Mouse (Mus musculus) CH12.LX (cell line): ENCODE data around the gene Fbxl15.

Experiments used
- BHLHE40 ChIP-seq: IDR thresholded peaks from 2 replicates; pipeline ENCODE4 v1.6.1; 2011; ENCODE audit warnings: mild to moderate bottlenecking, low read depth, low read length, improper control_type of control experiment
- CHD1 ChIP-seq: IDR thresholded peaks from 2 replicates; pipeline ENCODE4 v1.6.1; 2012; ENCODE audit warnings: low read depth, low read length, improper control_type of control experiment, inconsistent platforms
- CHD2 ChIP-seq: IDR thresholded peaks from 2 replicates; pipeline ENCODE4 v1.6.1; 2011; ENCODE audit warnings: low read length, improper control_type of control experiment
- CTCF ChIP-seq, 2 experiments: IDR thresholded peaks in 1 of 2; conservative IDR thresholded peaks in 1 of 2; 2 replicates each; pipeline ENCODE4 v1.5.1; 2011 to 2012; ENCODE audit warnings: low read depth in 2 of 2, low read length in 2 of 2, improper control_type of control experiment in 1 of 2, inconsistent platforms in 1 of 2, mild to moderate bottlenecking in 1 of 2, moderate library complexity in 1 of 2
- ELF1 ChIP-seq: IDR thresholded peaks from 2 replicates; pipeline ENCODE4 v1.6.1; 2014; ENCODE audit warnings: low read depth, mild to moderate bottlenecking, inconsistent platforms, low read length, improper control_type of control experiment
- EP300 ChIP-seq: IDR thresholded peaks from 2 replicates; pipeline ENCODE4 v1.6.1; 2011; ENCODE audit warnings: low read length, improper control_type of control experiment
- HCFC1 ChIP-seq: IDR thresholded peaks from 2 replicates; pipeline ENCODE4 v1.6.1; 2012; ENCODE audit warnings: low read depth, mild to moderate bottlenecking, inconsistent platforms, low read length, improper control_type of control experiment
- MAX ChIP-seq: IDR thresholded peaks from 2 replicates; pipeline ENCODE4 v1.6.1; 2011; ENCODE audit warnings: low read length, improper control_type of control experiment
- POLR2A ChIP-seq: IDR thresholded peaks from 2 replicates; pipeline ENCODE4 v1.6.1; 2011; ENCODE audit warnings: low read depth, mild to moderate bottlenecking, improper control_type of control experiment, low read length
- SIN3A ChIP-seq: IDR thresholded peaks from 2 replicates; pipeline ENCODE4 v1.6.1; 2012; ENCODE audit warnings: low read length, improper control_type of control experiment, inconsistent platforms
- TCF12 ChIP-seq: IDR thresholded peaks from 2 replicates; pipeline ENCODE4 v1.6.1; 2014; ENCODE audit warnings: low read depth, mild to moderate bottlenecking, inconsistent platforms, low read length, improper control_type of control experiment
- USF1 ChIP-seq: IDR thresholded peaks from 2 replicates; pipeline ENCODE4 v1.6.1; 2014; ENCODE audit warnings: low read depth, mild to moderate bottlenecking, inconsistent platforms, low read length, improper control_type of control experiment
- USF2 ChIP-seq: conservative IDR thresholded peaks from 2 replicates; pipeline ENCODE4 v1.6.1; 2011; ENCODE audit warnings: low read depth, low read length, improper control_type of control experiment

DNA sequence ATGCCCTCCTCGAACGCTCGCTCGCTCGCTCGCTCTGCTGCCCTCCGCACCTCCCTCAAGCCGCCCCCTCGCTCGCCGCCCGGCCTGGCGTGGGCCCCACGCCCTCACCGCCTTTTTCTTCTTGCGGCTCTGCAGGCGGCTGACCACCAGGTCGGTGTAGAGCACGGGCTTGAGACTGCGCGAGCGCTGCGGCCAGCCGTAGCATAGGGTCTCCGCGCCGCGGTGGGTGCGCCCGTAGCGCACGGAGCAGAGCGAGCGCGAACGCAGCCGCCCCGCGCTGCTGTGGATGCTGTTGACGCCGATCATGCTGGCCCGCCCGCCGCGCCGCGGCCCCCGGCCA, 10.5 kb upstream of the Fbxl15 start:
- TF ChIP-seq SIN3A (no peak), CHD2 (no peak), BHLHE40 (no peak), CHD1 (no peak), POLR2A (no peak), CTCF (conservative IDR thresholded peaks at IDR 0.05 in 1 of 2, IDR thresholded peaks at IDR 0.05 in 1 of 2; ENCODE audit: low read depth in 2 of 2, low read length in 2 of 2) (no peak), EP300 (no peak), HCFC1 (no peak), ELF1 (no peak), USF1 (no peak), USF2 (no peak), MAX (no peak), TCF12 (no peak)
